ENCODE assay signal across 11 mouse cellular contexts in the genomic region with DNA sequence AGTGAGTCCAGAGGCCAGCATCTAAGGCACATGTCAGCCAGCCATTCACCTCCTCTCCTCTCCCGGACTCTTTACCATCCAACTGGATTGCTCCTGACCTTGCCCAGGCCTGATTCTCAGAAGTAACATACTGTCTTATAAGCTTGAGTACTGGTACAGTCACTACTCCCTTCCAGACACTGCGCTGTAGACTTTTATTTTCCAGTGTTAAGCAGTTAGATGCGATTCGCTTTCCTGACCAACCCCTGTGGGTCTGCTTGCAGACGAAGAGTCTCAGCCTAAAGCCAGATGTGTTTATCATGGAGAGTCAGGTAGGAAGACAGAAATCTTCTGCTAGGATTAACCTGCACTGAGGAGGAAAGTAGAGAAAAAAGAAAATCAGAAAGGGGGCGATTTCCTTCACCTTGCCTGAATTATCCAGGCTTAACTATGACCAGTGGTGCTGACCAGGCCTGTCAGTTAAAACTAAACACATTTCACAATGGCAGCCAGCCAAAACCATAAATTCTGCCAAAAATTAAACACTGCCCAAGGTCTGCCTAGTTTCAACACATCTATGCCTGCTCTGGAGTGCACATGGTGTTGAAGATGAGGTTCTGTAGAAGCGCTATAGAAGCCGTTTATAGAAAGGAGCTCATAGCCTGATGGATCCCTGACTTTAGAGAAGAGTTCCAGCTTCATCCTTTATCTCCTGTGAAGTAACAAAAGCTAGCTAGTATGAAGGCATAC.
DNase-seq lines count a peak whose midpoint lies in the region; ATAC-seq lines count a peak whose summit lies in the region.
"Had no signal": no experiment of that assay in that cellular context is flagged by ENCODE, and none has a peak within 500 bp of the region (broad histone marks: within the 10 kb centered on the region; RNA-seq: fewer than 3 reads in every experiment).

No protein-coding gene starts in this region.

- peak; percentile 64 for DNase-seq in adrenal gland, adult 2 months
- DNase-seq in adrenal gland, postnatal 25 days, result no peak
- DNase-seq in kidney, adult 8-10 months, result peak; percentile 64 to 66
- DNase-seq in kidney, adult 18-20 months, result no peak
- peak; percentile 37 for DNase-seq in embryo, embryonic 10.5 days (ENCODE audit: low spot score)
- no peak for DNase-seq in hindbrain, embryonic 11.5 days (ENCODE audit: low spot score)
- no peak for DNase-seq in thymus, postnatal 36 days

- H3K4me2 ChIP-seq in limb, embryonic 13.5 days (replicated peaks), result 0 out of 2 replicates have a peak overlapping the region, but pooled peaks have one; percentile 4
- no peak overlapping the region for H3K4me2 ChIP-seq in hindbrain, embryonic 11.5 days (replicated peaks; ENCODE audit: low read depth, low read length)
- H3K4me2 ChIP-seq: neural tube, embryonic 13.5 days had no signal

- WGBS in limb, embryonic 13.5 days, result 34% methylated on average over 8 of the region's 8 CpGs
- 85% methylated on average over 8 of the region's 8 CpGs for WGBS in hindbrain, embryonic 11.5 days

- H3K9me3 ChIP-seq in limb, embryonic 13.5 days, result no peaks in the 10 kb centered on the region
- no peaks in the 10 kb centered on the region for H3K9me3 ChIP-seq in hindbrain, embryonic 11.5 days (ENCODE audit: control insufficient read depth, low read length)
- H3K9me3 ChIP-seq: megakaryocyte, embryonic 14.5 days; neural tube, embryonic 13.5 days had no signal

- peak overlapping the region; percentile 56 for H3K27ac ChIP-seq in limb, embryonic 13.5 days
- no peak overlapping the region for H3K27ac ChIP-seq in hindbrain, embryonic 11.5 days (ENCODE audit: low read depth, low read length)
- H3K27ac ChIP-seq: neural tube, embryonic 13.5 days had no signal

- no peak overlapping the region for H3K9ac ChIP-seq in limb, embryonic 13.5 days
- no peak overlapping the region for H3K9ac ChIP-seq in hindbrain, embryonic 11.5 days (ENCODE audit: low read depth, low read length)
- H3K9ac ChIP-seq: neural tube, embryonic 13.5 days had no signal

- no peaks in the 10 kb centered on the region for H3K27me3 ChIP-seq in limb, embryonic 13.5 days
- H3K27me3 ChIP-seq in hindbrain, embryonic 11.5 days (ENCODE audit: control insufficient read depth, insufficient read depth, low read length), result peaks cover 2% of the 10 kb centered on the region; the same call in 1 of the 2 replicates
- H3K27me3 ChIP-seq: megakaryocyte, embryonic 14.5 days; neural tube, embryonic 13.5 days had no signal

- no peaks in the 10 kb centered on the region for H3K36me3 ChIP-seq in limb, embryonic 13.5 days
- no peaks in the 10 kb centered on the region for H3K36me3 ChIP-seq in hindbrain, embryonic 11.5 days (ENCODE audit: control insufficient read depth, insufficient read depth, low read length)
- H3K36me3 ChIP-seq: neural tube, embryonic 13.5 days had no signal

- H3K4me1 ChIP-seq in limb, embryonic 13.5 days, result peaks cover 33% of the 10 kb centered on the region
- no peaks in the 10 kb centered on the region for H3K4me1 ChIP-seq in hindbrain, embryonic 11.5 days (replicated peaks; ENCODE audit: control insufficient read depth, insufficient read depth, low read length)
- H3K4me1 ChIP-seq: megakaryocyte, embryonic 14.5 days; neural tube, embryonic 13.5 days had no signal

- peak; percentile 57 for ATAC-seq in limb, embryonic 13.5 days (ENCODE audit: low FRiP score, low read depth)
- ATAC-seq in hindbrain, embryonic 11.5 days (ENCODE audit: low FRiP score), result no peak
- ATAC-seq: forebrain, embryonic 14.5 days had no signal

- no peak overlapping the region for H3K4me3 ChIP-seq in limb, embryonic 13.5 days
- H3K4me3 ChIP-seq in hindbrain, embryonic 11.5 days (ENCODE audit: low read depth, low read length), result no peak overlapping the region
- H3K4me3 ChIP-seq: megakaryocyte, embryonic 14.5 days; neural tube, embryonic 13.5 days had no signal

Comparison
In these comparisons a context has a peak if more than half of its experiments do, and no peak if none do; other contexts are left out.
1. DNase-seq: peak in adrenal gland, adult 2 months (single experiment), kidney, adult 8-10 months (2 of 2) and embryo, embryonic 10.5 days (single experiment); none in adrenal gland, postnatal 25 days (single experiment), kidney, adult 18-20 months (single experiment), hindbrain, embryonic 11.5 days (single experiment) and thymus, postnatal 36 days (0 of 2).